Mouse (Mus musculus) limb, embryonic 14.5 days (tissue): Measurements from ENCODE around the gene Gm1110. TPM values are rescaled to one million over a fixed set of nuclear protein-coding genes. Genes with fewer than 3 reads are reported as not detected.

ENCODE experiments used
- ATAC-seq: fragments of 200-750 bp; cut with Nextera tagmentation; 2 replicates; pipeline ENCODE4 v1.8.0; 2017; ENCODE audit warnings: low read depth, moderate number of reproducible peaks, moderate TSS enrichment; ENCODE audit not compliant: low FRiP score
- DNase-seq: peaks from one replicate; pipeline ENCODE4 v3.0.0-alpha.2; 2015; ENCODE audit warnings: low spot score
- H3K27ac ChIP-seq: fragments of 300-500 bp; sonication (generic); replicated peaks from 2 replicates; pipeline ENCODE4 v1.5.1; 2014; ENCODE audit warnings: low read depth, mild to moderate bottlenecking, low read length, moderate library complexity, mixed read lengths
- H3K27me3 ChIP-seq: fragments of 300-500 bp; sonication (generic); 2 replicates; pipeline ENCODE4 v1.6.1; 2014; ENCODE audit warnings: low read length, mixed read lengths; ENCODE audit not compliant: control insufficient read depth, insufficient read depth
- H3K36me3 ChIP-seq: fragments of 300-500 bp; sonication (generic); 2 replicates; pipeline ENCODE4 v1.6.1; 2014; ENCODE audit warnings: mild to moderate bottlenecking, low read length, moderate library complexity, mixed read lengths; ENCODE audit not compliant: control insufficient read depth, insufficient read depth
- H3K4me1 ChIP-seq: fragments of 300-500 bp; sonication (generic); 2 replicates; pipeline ENCODE4 v1.6.1; 2014; ENCODE audit warnings: antibody characterized with exemption, low read length, mixed read lengths; ENCODE audit not compliant: control insufficient read depth, insufficient read depth
- H3K4me2 ChIP-seq: fragments of 300-500 bp; sonication (generic); replicated peaks from 2 replicates; pipeline ENCODE4 v1.6.1; 2014; ENCODE audit warnings: low read depth, mild to moderate bottlenecking, low read length, moderate library complexity; ENCODE audit not compliant: severe bottlenecking
- H3K4me3 ChIP-seq: fragments of 300-500 bp; sonication (generic); replicated peaks from 2 replicates; pipeline ENCODE4 v1.5.1; 2014; ENCODE audit warnings: low read length
- H3K9ac ChIP-seq: fragments of 300-500 bp; sonication (generic); 2 replicates; pipeline ENCODE4 v1.6.1; 2014; ENCODE audit warnings: mild to moderate bottlenecking, low read depth, low read length, moderate library complexity; ENCODE audit not compliant: severe bottlenecking
- H3K9me3 ChIP-seq: fragments of 300-500 bp; sonication (generic); 2 replicates; pipeline ENCODE4 v1.6.1; 2016; ENCODE audit warnings: low read length; ENCODE audit not compliant: control insufficient read depth
- POLR2A ChIP-seq: fragments of 200-500 bp; IDR thresholded peaks from 2 replicates; pipeline ENCODE4 v1.8.0; 2012; ENCODE audit warnings: inconsistent platforms, mild to moderate bottlenecking, moderate library complexity, borderline replicate concordance; ENCODE audit not compliant: insufficient read depth, insufficient read length; ENCODE audit errors: extremely low read depth
- WGBS: fragments of 180-500 bp; shearing (Covaris S2); extraction: QIAGEN DNeasy Blood & Tissue Kit; methylation state at CpG from one replicate; pipeline ENCODE4 v1.1.7; 2014; 5-methylcytosine and 5-hydroxymethylcytosine counted together
- polyA plus RNA-seq, 2 experiments: library from polyadenylated mRNA; depleted of rRNA in 1 of 2; stranded (reverse) in 1 of 2; unstranded in 1 of 2; fragments of >200 nt; fragmentation: Nextera tagmentation in 1 of 2; extraction: Ambion mirVana in 1 of 2; gene quantifications; 2 replicates each; pipeline versions ENCODE4 v1.2.1 to v1.2.3; 2012 to 2014

Gm1110 gene
- polyA plus RNA-seq, 2 experiments, result 0.05 TPM; not detected in 1

DNA sequence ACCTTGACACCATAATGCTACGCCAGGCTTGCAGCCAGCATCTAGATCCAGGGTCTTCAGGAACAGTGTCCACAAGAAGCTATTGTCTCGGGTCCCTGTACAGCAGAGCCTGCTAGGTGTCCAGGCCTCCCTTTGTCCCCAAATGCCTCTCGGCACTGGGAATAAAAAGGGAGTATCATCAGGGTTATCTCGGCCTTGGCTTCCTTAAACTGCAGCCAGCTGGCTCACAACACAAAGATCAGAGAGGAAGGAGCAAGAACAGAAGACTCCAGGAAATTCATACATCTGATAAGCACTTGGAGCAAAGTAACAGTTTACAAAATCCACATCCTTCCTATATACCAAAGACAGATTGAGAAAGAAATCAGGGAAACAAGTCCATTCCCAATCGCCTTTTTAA is 62.2 kb downstream of the Gm1110 start, which contains the start of gene Glb1l3:
TSS of gene Glb1l3 (minus strand) at position 140 of the 400 bp plus-strand sequence.
- no peak within 1 kb of the TSS for H3K9ac ChIP-seq
- no peak within 1 kb of the TSS for H3K4me2 ChIP-seq
- no peaks in the 10 kb centered on the region for H3K9me3 ChIP-seq
- H3K27me3 ChIP-seq, result no peaks in the 10 kb centered on the region
- no peak for DNase-seq
- 77% methylated on average over 5 of the region's 5 CpGs for WGBS
- no peak for ATAC-seq
- TF ChIP-seq POLR2A, result no peak
- H3K36me3 ChIP-seq, result no peaks in the 10 kb centered on the region
- no peaks in the 10 kb centered on the region for H3K4me1 ChIP-seq
- no peak within 1 kb of the TSS for H3K4me3 ChIP-seq
- H3K27ac ChIP-seq, result no peak within 1 kb of the TSS

DNA sequence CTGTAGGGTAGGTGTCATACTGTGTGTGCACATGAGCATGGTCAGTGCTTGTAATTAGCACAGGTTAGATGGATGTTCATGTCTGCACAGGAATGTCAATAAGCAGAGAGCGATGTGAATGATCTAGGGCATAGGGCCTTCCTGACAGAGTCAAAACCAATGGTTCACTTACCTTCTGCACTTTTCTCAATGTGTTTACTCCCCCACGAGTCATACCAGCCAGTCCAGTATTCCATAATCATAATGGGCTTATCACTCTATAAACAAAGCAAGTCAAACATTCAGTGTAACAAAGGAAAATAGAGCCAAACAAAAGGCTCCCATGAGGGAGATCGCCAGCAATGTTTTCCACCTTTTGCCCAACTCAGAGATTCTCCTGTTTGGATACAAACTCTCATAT is 91.8 kb downstream of the Gm1110 start:
- Histone ChIP-seq H3K4me3 (no peak overlapping the region), H3K27ac (no peak overlapping the region), H3K4me2 (no peak overlapping the region), H3K9me3 (no peaks in the 10 kb centered on the region), H3K4me1 (no peaks in the 10 kb centered on the region), H3K36me3 (no peaks in the 10 kb centered on the region), H3K9ac (no peak overlapping the region), H3K27me3 (no peaks in the 10 kb centered on the region)
- WGBS, result 75% methylated on average over 3 of the region's 3 CpGs
- no peak for TF ChIP-seq POLR2A
- DNase-seq, result no peak
- ATAC-seq, result no peak

Other genes starting within 250 kb of the Gm1110 start
- 2.4 and 3.0 TPM in 2 replicates for gene B3gat1, start 189.4 kb downstream of the Gm1110 start, polyA plus RNA-seq (2012; rRNA removed)
- 0.23 and 0.28 TPM in 2 replicates for gene B3gat1, start 189.4 kb downstream of the Gm1110 start, polyA plus RNA-seq (2014; fragmentation: Nextera tagmentation; extraction: Ambion mirVana)
- gene Glb1l2, start 116.6 kb downstream of the Gm1110 start, polyA plus RNA-seq (2012; rRNA removed), result 3.5 TPM in 2 replicates
- 2.6 and 4.4 TPM in 2 replicates for gene Glb1l2, start 116.6 kb downstream of the Gm1110 start, polyA plus RNA-seq (2014; fragmentation: Nextera tagmentation; extraction: Ambion mirVana)
- not detected in 2 replicates for gene Glb1l3, start 62.2 kb downstream of the Gm1110 start, polyA plus RNA-seq (2012; rRNA removed)
- not detected in 2 replicates for gene Glb1l3, start 62.2 kb downstream of the Gm1110 start, polyA plus RNA-seq (2014; fragmentation: Nextera tagmentation; extraction: Ambion mirVana)
- gene Acad8, start 76.5 kb upstream of the Gm1110 start, polyA plus RNA-seq (2012; rRNA removed), result 46.4 and 47.3 TPM in 2 replicates
- gene Acad8, start 76.5 kb upstream of the Gm1110 start, polyA plus RNA-seq (2014; fragmentation: Nextera tagmentation; extraction: Ambion mirVana), result 45.6 and 46.7 TPM in 2 replicates
- 44.4 and 69.2 TPM in 2 replicates for gene Thyn1, start 76.6 kb upstream of the Gm1110 start, polyA plus RNA-seq (2012; rRNA removed)
- 124 and 127 TPM in 2 replicates for gene Thyn1, start 76.6 kb upstream of the Gm1110 start, polyA plus RNA-seq (2014; fragmentation: Nextera tagmentation; extraction: Ambion mirVana)
- gene Vps26b, start 107.0 kb upstream of the Gm1110 start, polyA plus RNA-seq (2012; rRNA removed), result 40.3 and 44.1 TPM in 2 replicates
- gene Vps26b, start 107.0 kb upstream of the Gm1110 start, polyA plus RNA-seq (2014; fragmentation: Nextera tagmentation; extraction: Ambion mirVana), result 44.2 and 49.2 TPM in 2 replicates
- 38.5 and 38.8 TPM in 2 replicates for gene Ncapd3, start 107.1 kb upstream of the Gm1110 start, polyA plus RNA-seq (2012; rRNA removed)
- 24.3 and 28.2 TPM in 2 replicates for gene Ncapd3, start 107.1 kb upstream of the Gm1110 start, polyA plus RNA-seq (2014; fragmentation: Nextera tagmentation; extraction: Ambion mirVana)
- 100 and 103 TPM in 2 replicates for gene Jam3, start 232.3 kb upstream of the Gm1110 start, polyA plus RNA-seq (2012; rRNA removed)
- 110 and 112 TPM in 2 replicates for gene Jam3, start 232.3 kb upstream of the Gm1110 start, polyA plus RNA-seq (2014; fragmentation: Nextera tagmentation; extraction: Ambion mirVana)